Mouse (Mus musculus) erythroid progenitor cell, adult 5-6 weeks (primary cell): ENCODE data around the gene Ank3. TPM values are rescaled to one million over a fixed set of nuclear protein-coding genes. Genes with fewer than 3 reads are reported as not detected.

Source experiments
- ATAC-seq: replicated peaks from 2 replicates; pipeline ENCODE4 v1.8.0; 2016; ENCODE audit warnings: moderate number of reproducible peaks, mild to moderate bottlenecking, moderate TSS enrichment, inconsistent platforms; ENCODE audit not compliant: poor library complexity, low FRiP score, severe bottlenecking
- total RNA-seq, 2 experiments: library from RNA; stranded (forward) in 1 of 2; stranded (reverse) in 1 of 2; fragments of 150-400 nt in 1 of 2; fragments of 186-747, 209-891 nt in 1 of 2; gene quantifications; 2 replicates each; pipeline versions ENCODE4 v1.2.3 to v1.2.4; 2015 to 2017; ENCODE audit warnings: low replicate concordance in 2 of 2

Gene Ank3
- total RNA-seq, 2 experiments from 2014 or later: not detected

DNA sequence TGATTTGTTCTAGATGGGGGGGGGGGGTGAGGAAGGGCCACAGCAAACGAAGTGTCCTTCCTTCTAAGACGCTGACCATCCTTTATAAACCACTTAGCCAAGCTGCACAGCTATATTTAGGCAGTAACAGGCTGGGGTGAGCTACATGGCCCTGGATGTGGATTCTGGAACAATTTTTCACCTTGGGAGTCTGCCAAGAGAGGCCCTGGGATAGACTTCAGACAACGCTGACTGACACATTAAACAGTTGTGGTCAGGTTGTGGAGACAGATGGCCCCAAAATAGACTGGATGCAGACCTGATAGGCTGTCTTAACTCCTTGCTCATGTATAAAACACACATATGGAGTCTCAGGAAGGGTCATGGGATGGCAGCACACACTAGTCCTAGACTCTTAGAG lies 658.5 kb downstream of the Ank3 start:
- no peak for ATAC-seq

DNA sequence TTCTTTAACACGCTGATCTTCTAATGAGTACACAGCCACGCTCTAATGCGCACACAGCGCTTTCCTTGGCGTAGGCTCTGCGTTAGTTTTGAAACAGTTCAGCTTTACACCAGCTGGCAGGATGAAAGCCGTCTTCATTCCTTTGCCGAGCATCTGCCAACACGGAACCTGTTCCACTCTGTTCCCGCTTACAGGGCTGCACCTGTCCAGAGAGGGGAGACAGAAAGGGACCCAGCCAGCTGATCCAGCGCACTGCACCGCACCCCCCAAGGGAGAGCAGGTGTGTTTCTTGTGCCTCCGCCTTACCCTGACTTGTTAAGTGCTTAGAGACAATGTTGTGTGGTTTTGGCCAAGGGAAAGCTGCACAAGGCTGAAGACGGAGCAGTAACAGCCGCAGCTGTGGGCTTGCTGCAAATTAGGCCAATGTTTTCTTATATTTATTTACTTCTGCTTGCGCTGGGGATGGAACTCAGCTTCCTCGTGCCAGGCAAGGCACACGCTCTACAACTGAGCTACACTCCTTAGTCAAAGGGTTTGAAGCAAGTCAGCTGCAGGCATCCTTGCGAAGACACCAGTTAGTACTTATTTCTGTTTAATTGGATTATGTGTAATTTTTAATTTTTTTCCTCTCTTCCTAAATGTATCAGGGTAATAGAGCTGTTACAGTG lies 661.6 kb downstream of the Ank3 start:
- ATAC-seq: no peak

DNA sequence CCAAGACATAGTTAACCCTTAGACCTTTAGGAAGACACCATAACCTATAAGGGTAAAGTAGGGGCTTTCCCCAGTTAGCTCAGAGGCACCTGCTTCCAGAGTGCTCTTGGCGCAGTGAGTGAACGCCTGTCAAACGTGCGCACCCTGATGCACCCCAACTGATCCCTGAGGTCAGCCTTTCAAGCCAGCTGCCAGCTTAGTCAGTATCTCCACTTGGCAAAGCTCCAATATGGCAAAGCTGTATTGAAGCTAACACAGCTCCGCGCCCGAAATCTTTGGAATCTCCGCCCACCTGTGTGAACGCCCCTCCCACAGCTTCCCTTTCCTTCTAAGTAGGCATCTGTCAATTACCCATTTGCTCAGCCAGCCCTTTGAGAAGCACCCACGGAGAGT lies 662.1 kb downstream of the Ank3 start:
- ATAC-seq: no peak

DNA sequence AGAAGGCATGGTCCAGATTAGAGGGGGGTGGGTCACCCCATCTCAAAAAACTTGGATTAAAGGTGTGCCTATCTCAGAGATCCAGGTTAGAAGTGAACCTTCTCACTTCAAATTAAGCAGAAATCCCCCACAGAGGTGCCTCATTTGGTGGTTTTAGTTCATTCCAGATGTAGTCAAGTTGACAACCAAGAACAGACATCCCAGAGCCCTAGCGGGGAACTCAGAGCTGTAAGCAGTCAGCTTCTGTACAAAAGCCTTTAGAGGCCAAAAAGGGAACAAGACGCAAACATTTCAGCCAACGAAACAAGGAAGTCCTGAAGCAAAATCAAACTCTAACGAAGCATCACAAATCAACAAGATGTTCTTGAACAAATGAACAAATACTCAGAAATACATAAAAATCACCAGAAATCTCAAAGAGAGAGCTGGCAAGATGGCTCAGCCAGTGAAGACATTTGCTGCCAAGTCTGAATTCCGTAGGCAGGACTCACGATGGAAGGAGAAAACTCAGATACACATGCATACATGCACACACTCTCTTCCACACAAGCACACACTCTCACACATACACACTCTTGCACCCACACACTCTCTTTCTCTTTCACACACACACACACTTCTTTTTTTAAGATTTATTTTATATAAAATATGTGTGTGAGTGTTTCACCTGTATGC lies 665.4 kb downstream of the Ank3 start:
- no peak for ATAC-seq

DNA sequence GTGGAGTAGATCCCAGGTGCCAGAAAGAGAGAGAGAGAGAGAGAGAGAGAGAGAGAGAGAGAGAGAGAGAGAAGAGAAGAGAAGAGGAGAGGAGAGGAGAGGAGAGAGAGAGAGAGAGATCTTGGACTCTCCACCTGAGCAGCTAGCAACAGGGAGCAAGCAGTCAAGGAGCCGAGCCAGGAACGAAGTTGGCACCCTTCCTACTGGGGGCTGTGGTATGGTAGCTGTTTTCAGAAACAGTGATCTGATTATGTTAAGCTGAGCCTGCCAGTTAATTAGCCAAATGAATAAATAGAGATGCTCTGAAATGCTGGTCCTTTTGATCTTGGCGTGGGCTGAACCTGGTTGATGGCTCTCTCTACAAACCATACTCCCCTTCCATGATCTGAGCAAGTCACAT lies 666.6 kb downstream of the Ank3 start:
- ATAC-seq: no peak

DNA sequence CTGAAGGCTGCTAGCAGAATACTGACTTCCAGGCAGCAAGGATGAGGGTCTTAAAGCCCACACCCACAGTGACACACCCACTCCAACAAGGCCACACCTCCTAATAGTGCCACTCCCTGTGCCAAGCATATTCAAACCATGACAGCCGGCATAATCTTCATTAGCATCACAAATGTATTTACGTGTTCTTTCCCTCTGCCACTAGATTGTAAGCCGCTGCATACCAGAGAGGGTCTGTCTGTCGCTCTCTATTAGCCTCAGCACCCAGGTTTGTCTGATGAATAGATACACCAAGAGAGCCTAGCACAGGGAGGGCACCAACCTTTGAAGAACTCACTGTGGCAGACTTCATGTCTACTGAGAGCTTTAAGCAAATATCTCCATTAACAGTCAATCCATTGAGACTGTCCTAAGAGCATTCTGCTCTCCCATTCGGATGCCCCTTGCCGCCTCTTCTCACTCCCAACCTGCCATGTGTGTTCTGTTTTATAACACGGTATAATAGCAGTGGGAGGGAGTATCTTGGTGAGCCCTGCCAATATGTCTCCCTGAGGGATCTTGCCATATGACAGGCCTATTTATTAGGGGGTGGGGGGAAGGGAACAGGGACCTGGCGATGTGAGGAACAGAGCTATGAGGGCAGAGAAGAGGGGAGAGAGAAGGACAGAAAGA lies 668.1 kb downstream of the Ank3 start:
- no peak for ATAC-seq

DNA sequence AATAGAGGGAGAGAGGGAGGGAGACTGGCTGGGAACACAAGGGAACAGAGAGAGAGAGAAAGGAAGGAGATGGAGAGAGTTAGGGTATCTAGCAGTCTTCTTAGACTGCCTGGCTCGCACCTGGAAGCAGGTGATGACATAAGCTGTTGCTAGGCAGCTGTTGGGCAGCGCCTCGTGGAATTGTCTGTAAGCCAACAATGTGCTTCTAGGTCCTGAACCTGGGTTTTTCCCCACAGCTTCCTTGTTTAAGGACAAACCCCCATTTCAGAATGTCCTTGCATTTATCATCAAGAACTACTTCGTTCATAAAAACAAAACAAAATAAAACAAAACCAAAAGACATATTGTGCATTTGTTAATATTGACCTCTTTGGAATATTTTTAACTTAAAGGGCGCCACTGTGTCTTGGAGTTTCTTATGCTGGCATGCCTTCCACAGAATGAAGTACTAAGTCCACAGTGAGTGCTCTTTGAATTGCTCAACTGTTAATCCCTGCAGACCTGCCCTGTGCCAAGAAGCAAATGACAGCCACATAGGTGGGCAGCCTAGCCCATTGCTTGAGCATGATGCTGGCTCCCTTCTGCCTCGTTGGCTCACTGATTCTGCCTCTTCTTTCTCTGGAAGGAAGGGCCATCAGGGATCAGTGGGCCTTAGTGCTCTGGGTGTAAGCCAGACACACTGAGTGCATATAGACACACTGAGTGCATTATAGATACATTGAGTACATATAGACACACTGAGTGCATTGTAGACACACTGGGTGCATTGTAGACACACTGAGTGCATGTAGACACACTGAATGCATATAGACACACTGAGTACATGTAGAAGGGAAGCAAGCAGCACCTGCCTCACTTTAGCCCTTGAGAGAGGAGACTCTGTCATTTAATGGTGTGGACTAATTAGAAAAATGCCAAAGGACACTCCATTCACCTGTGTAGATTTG lies 668.9 kb downstream of the Ank3 start:
- ATAC-seq: no peak

DNA sequence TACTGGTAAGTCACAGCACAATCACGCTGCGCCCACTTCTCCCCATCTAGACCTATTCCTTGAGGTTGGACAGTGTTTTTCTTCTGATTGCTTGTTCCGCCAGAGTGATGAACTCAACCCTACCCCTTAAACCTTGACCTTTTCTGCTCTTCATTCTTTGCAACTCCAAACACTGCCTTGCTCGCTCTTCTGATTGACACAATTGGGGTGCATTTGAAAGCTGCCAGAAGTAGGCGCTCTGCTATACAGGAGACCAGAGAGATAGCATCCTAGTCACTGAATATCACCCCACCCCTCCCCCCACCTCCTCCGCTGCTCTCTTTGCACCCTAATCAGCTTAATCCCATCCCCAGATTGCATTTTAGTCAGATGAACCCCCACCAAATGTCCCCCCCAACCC lies 670.7 kb downstream of the Ank3 start:
- no peak for ATAC-seq

DNA sequence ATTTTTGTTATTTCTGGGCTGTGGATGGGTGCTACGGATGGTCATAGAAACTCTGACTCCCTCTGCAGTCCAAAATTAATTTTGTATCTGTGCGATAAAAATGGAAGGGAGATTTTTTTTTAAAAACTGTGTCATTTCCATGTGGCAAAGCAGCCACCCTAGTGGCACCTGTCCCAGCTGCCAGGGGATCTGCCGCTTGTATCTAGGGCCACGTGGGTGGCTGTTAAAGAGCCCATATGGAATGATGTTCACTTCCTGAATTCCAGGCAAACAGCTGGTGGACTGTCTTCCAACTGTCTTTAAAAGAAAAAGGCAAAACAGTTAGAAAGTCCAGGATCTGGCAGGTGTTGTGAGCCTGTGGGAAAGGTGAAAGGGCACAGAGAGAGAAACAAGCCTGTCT lies 672.8 kb downstream of the Ank3 start:
- no peak for ATAC-seq

Other genes with a start within 250 kb of the Ank3 start
- 1.1 TPM in 1 of 2 replicates, not detected in the other for gene Rhobtb1, start 247.3 kb upstream of the Ank3 start, total RNA-seq (2015; ENCODE audit: low replicate concordance)
- gene Rhobtb1, start 247.3 kb upstream of the Ank3 start, total RNA-seq (2017; ENCODE audit: low replicate concordance): 1.7 TPM in 1 of 2 replicates, not detected in the other
- gene A930033H14Rik, start 185.7 kb upstream of the Ank3 start, total RNA-seq (2015; ENCODE audit: low replicate concordance): not detected in 2 replicates
- gene A930033H14Rik, start 185.7 kb upstream of the Ank3 start, total RNA-seq (2017; ENCODE audit: low replicate concordance): 0.15 TPM in 1 of 2 replicates, not detected in the other
- gene Cdk1, start 45.8 kb upstream of the Ank3 start, total RNA-seq (2015; ENCODE audit: low replicate concordance): 179 and 182 TPM in 2 replicates
- gene Cdk1, start 45.8 kb upstream of the Ank3 start, total RNA-seq (2017; ENCODE audit: low replicate concordance): 568 and 653 TPM in 2 replicates